Mouse (Mus musculus): ENCODE measurements around the gene Panx3.
A peak's percentile ranks its signal among the peaks of the same experiment; 100 is the strongest.

The Panx3 gene

GRCm38 (mm10) chr9:37669115-37669514 is at the start of gene Panx3:
Panx3 (minus strand) TSS chr9:37669235.
- no peak for DNase-seq (ENCODE audit: low read depth, low spot score)

DNA sequence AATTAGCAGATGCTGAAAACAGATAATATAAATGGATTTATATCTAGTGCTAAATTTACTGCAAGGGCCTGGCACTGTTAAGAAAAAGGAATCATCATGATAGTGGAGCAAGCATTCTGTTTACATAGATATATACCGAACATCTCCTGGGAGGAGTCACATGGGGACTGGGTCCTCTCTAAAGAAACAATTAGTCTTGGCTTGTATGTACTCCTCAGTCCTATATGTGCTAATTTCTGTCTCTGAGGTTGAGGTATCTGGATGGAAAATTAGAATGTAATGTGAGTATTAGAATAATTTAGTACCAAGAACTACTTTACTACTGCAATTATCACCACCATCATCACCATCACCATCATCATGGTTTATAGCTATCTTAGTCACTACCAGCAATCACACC is 47.1 kb upstream of the Panx3 start, which contains the start of gene Olfr160:
Gene Olfr160 (minus strand): TSS at position 101 of the 400 bp plus-strand sequence.
- no peak for DNase-seq (ENCODE audit: low read depth, low spot score)

GRCm38 (mm10) chr9:37689970-37690686 is 21.1 kb upstream of the Panx3 start:
- DNase-seq (ENCODE audit: low read depth, low spot score) = no peak

GRCm38 (mm10) chr9:37687941-37688303 is 18.9 kb upstream of the Panx3 start:
- DNase-seq (ENCODE audit: low read depth, low spot score) = no peak

DNA sequence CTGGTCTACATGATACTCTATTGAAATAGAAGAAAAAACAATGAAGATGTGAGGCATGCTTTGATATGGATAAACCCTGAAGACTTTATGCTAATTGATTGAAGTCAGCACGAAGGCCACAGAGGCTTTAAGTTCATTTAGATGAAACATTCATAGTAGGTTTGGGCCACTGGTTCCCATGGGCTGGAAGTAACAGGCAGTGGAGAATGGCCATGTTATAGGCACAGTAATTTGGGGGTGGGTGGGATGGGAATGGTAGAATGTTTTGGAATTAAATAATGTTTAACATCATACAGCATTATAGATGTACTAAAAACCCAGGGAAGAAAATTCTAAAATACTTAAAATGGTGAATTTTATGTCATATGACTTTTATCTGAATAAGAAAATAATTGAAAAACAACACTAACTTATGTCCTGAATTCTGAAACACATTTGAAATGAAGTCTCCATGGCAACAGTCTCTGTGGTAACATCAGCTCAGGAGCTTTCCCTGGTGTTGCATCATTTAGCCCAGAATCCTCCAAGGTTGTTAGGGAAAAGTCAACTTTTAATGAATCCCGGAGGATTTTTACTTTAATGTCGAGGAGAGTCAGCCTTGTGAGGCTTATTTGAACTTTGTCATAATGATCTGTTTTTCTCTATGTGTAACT is 18.4 kb upstream of the Panx3 start:
- DNase-seq (ENCODE audit: low read depth, low spot score) = no peak

- DNase-seq (ENCODE audit: low read depth, low spot score) = no peak
These were observed 12.1 kb upstream of the Panx3 start for GRCm38 (mm10) chr9:37681123-37681522.

DNA sequence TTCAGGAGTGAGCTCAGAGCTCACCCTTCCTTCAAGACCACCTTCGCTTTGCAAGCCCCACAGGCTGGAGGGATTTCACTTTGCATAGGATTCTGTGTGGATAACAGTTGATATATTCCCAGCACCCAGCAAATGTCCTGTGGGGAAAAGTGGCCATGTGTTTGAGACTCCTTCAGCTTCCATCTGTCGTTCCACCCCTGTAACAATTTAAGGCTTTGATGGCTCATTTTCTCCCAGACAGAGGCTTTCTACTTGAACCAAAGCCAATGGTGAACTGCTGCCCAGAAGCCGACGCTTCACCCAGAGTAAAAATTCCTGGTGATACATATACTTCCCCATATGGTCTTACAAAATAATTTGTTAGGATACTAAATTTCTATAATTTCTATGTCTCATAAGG is 6.3 kb upstream of the Panx3 start:
- DNase-seq (ENCODE audit: low read depth, low spot score) = no peak

- DNase-seq (ENCODE audit: low read depth, low spot score) = no peak
These were observed 1.2 kb upstream of the Panx3 start for GRCm38 (mm10) chr9:37670261-37670660.

GRCm38 (mm10) chr9:37669678-37670077 is 643 bp upstream of the Panx3 start:
- no peak for DNase-seq (ENCODE audit: low read depth, low spot score)

DNA sequence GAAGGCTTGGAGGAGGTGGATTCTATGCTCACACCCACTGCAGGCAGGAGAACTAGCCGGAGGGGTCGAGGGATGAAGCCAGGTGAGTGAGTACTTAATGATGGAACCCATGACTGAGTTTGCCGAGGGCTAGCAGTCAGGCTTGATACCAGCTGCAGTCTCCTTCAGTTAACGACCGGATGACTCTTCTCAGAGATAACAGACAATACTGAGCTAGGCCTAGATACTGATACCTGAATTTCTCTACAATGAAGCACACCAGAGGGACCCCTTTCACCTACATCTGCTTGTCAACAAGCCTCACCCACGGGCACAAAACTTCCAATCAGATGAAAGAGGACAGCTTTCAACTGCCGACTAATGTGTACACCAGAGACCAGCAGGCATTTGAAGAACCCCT is 3.0 kb downstream of the Panx3 start:
- no peak for DNase-seq (ENCODE audit: low read depth, low spot score)

DNA sequence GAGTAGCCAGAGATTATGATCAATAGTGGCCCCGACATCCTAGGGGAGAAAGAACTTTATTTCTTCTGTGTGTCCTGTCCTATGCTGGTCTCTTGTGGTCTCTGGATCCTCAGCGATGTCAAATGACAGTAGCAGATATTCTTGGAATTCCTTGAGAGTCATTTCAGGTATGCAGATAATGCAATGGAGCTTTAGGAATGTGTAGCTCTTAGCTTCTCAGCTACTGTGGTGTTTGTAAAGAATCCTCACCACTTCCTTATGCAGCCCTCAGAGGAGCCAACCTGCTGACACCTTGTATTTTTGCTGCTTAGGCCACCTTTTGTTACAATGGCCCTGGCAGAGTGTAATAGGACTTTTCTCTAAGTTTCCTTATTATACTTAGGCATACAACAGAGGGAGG is 4.4 kb downstream of the Panx3 start:
- DNase-seq (ENCODE audit: low read depth, low spot score) = no peak

GRCm38 (mm10) chr9:37663210-37663609 is 5.8 kb downstream of the Panx3 start:
- DNase-seq (ENCODE audit: low read depth, low spot score) = no peak

GRCm38 (mm10) chr9:37659413-37659812 is 9.6 kb downstream of the Panx3 start:
- DNase-seq (ENCODE audit: low read depth, low spot score) = no peak

DNA sequence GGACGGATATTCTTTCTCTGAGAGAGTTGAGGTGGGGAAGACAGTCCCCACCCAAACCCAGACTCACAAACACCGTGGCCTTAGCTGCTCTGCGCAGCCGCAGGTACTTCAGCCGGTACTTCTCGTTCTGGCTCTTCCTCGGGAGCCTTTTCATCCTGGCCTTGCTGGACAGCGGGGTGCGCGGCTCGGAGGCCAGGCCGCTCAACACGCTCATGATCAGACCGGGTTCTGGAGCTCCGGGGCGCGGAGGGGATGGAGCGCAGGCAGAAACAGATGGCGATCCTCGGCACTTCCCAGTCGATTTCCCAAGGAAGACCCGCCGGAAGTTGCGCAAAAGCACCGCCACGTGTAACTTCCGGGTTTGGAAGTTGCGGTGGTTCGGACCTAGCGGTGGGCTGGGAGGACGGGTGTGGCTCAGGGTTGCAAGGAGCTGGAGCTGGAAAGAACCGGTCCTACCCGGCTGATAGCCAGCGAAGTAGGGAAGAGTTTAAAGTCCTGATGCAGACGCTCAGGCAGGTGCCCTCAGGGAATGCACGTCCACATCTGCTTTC is 12.0 kb downstream of the Panx3 start, which contains the start of gene Tbrg1:
Gene Tbrg1 (minus strand): TSS at position 382 of the 551 bp plus-strand sequence.
- DNase-seq (ENCODE audit: low read depth, low spot score) = peak; percentile 72

DNA sequence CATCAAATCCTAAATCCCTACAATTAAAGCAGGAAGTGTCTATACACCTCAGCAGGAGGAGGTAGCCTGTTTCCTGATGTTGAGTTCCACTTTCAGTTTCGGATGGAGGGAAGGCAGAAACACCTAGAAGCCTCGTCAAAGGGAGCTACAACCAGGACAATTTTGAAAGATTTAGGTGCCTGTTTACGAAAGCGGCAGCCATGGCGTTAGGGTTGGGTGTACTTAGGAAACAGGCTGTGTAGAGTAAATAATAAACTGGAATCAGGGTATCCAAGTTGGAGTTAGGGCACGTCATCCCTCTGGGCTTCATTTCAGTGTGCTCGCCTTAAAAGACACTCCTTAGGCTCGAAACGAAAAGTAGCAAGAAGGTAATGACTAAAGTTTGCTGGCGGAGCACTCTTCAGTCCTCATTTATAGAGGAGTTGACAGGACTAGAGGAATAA is 12.6 kb downstream of the Panx3 start:
- DNase-seq (ENCODE audit: low read depth, low spot score) = peak; percentile 26

GRCm38 (mm10) chr9:37655961-37656360 is 13.1 kb downstream of the Panx3 start:
- DNase-seq (ENCODE audit: low read depth, low spot score) = peak; percentile 8

DNA sequence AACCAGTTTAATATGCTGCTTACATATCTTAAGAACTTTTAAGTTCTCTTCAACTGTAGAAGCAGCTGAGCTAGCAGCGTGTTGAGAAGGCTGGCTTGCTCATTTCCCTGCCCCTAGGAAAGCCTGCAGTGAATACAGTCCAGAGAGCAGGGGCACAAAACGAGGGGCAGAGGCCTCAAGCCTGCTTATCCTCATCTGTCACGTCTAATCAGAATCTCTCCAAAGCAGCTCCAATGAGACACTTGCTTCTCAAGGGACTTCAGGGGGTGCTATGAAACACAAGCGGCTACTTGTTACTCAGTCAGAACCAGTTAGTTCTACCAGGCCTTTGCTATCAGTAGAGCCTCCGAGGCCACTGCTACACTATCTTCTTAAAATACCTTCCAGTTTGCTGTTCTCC is 15.2 kb downstream of the Panx3 start:
- DNase-seq (ENCODE audit: low read depth, low spot score) = no peak

- DNase-seq (ENCODE audit: low read depth, low spot score) = no peak
These were observed 18.4 kb downstream of the Panx3 start for GRCm38 (mm10) chr9:37650639-37651038.

GRCm38 (mm10) chr9:37646246-37646645 is 22.8 kb downstream of the Panx3 start:
- no peak for DNase-seq (ENCODE audit: low read depth, low spot score)

GRCm38 (mm10) chr9:37638721-37639120 is 30.3 kb downstream of the Panx3 start:
- no peak for DNase-seq (ENCODE audit: low read depth, low spot score)

GRCm38 (mm10) chr9:37636800-37637542 is 32.1 kb downstream of the Panx3 start:
- DNase-seq (ENCODE audit: low read depth, low spot score) = no peak

DNA sequence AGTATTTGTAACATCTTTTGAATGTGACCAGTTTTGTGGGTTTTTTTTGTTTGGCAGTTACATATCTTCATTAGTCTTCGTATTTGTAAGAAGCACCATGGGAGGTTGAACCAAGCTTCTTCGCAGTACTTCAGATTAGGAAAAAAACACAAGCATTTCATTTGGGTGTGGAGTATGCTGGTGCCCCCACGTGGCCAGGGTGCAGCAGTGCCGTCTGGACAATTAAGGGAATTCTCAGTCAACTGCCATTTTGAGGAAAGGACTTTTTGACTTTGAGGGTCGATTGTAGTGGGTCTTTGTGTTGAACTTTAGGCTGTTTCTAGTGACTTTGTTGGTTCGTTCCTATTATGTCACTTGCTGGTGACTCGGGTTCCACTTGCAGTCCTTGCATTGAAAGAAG is 32.7 kb downstream of the Panx3 start:
- no peak for DNase-seq (ENCODE audit: low read depth, low spot score)

All from c-Kit-negative CD71-positive TER-119-positive erythroid progenitor cells, embryonic 14.5 days (primary cell).